Mouse (Mus musculus): ENCODE measurements around the gene Rgl2. TPM values are rescaled to one million over a fixed set of nuclear protein-coding genes. Genes with fewer than 3 reads are reported as not detected.
"Not testable (repeated sequence)": the region's sequence is repeated elsewhere in the genome, so short reads cannot be mapped to it uniquely, and the experiment has no call there.

The Rgl2 gene
- polyA plus RNA-seq, 1 experiment from 2014 or later: 29.2 TPM

- Histone ChIP-seq H3K4me3 (replicated peaks) (no peak overlapping the region), H3K4me1 (replicated peaks) (peaks cover 40% of the 10 kb centered on the region), H3K27me3 (replicated peaks) (no peaks in the 10 kb centered on the region), H3K36me3 (peaks cover 22% of the 10 kb centered on the region), H3K9ac (peak overlapping the region; percentile 21; the same call in 1 of the 2 replicates), H3K4me2 (replicated peaks) (peak overlapping the region; percentile 91), H3K27ac (peak overlapping the region; percentile 70), H3K9me3 (no peaks in the 10 kb centered on the region)
- ATAC-seq: no peak
- 86% methylated on average over 22 of the region's 22 CpGs for WGBS
Measured at GRCm38 (mm10) chr17:33948090-33948904, 19.0 kb downstream of the Rgl2 start.

GRCm38 (mm10) chr17:33948905-33949537 is 19.7 kb downstream of the Rgl2 start:
- Histone ChIP-seq H3K9ac (peak overlapping the region; percentile 21; the same call in 1 of the 2 replicates), H3K27me3 (replicated peaks) (no peaks in the 10 kb centered on the region), H3K4me3 (replicated peaks) (0 out of 2 replicates have a peak overlapping the region, but pooled peaks have one; percentile 1), H3K36me3 (peaks cover 22% of the 10 kb centered on the region), H3K9me3 (no peaks in the 10 kb centered on the region), H3K4me1 (replicated peaks) (peaks cover 46% of the 10 kb centered on the region), H3K27ac (peak overlapping the region; percentile 70), H3K4me2 (replicated peaks) (peak overlapping the region; percentile 91)
- WGBS: 69% methylated on average over 19 of the region's 19 CpGs
- peak; percentile 67 for ATAC-seq

GRCm38 (mm10) chr17:33950131-33950625 is 20.8 kb downstream of the Rgl2 start:
- H3K36me3 ChIP-seq: peaks cover 16% of the 10 kb centered on the region
- H3K4me3 ChIP-seq (replicated peaks): peak overlapping the region; percentile 52
- H3K27me3 ChIP-seq (replicated peaks): no peaks in the 10 kb centered on the region
- no peak for ATAC-seq
- peak overlapping the region; percentile 96 for H3K27ac ChIP-seq
- no peaks in the 10 kb centered on the region for H3K9me3 ChIP-seq
- WGBS: 77% methylated on average over 10 of the region's 10 CpGs
- peak overlapping the region; percentile 91 for H3K4me2 ChIP-seq (replicated peaks)
- peaks cover 52% of the 10 kb centered on the region for H3K4me1 ChIP-seq (replicated peaks)
- peak overlapping the region; percentile 59 for H3K9ac ChIP-seq

- Histone ChIP-seq H3K9me3 (no peaks in the 10 kb centered on the region), H3K4me2 (replicated peaks) (peak within 1 kb of the TSS; percentile 91), H3K9ac (peak within 1 kb of the TSS; percentile 59), H3K27me3 (replicated peaks) (no peaks in the 10 kb centered on the region), H3K4me1 (replicated peaks) (peaks cover 52% of the 10 kb centered on the region), H3K4me3 (replicated peaks) (peak within 1 kb of the TSS; percentile 52), H3K27ac (peak within 1 kb of the TSS; percentile 96), H3K36me3 (peaks cover 13% of the 10 kb centered on the region)
- 1% methylated on average over 45 of the region's 45 CpGs for whole genome bisulfite sequencing
- ATAC-seq: peak; percentile 79
Measured at GRCm38 (mm10) chr17:33951021-33951946, 21.9 kb downstream of the Rgl2 start, which contains the start of gene B3galt4. Gene B3galt4, minus strand, starts transcription at chr17:33951488.

- WGBS: 71% methylated on average over 13 of the region's 13 CpGs
- not testable (repeated sequence) for H3K27me3 ChIP-seq (replicated peaks); ATAC-seq; H3K4me3 ChIP-seq (replicated peaks); H3K9me3 ChIP-seq
- Histone ChIP-seq H3K27ac (0 out of 2 replicates have a peak overlapping the region, but pooled peaks have one; percentile 96), H3K4me1 (replicated peaks) (peaks cover 52% of the 10 kb centered on the region), H3K4me2 (replicated peaks) (peak overlapping the region; percentile 91), H3K9ac (peak overlapping the region; percentile 59), H3K36me3 (peaks cover 13% of the 10 kb centered on the region)
Measured at GRCm38 (mm10) chr17:33952015-33952414, 22.7 kb downstream of the Rgl2 start.

GRCm38 (mm10) chr17:33952879-33953278 is 23.5 kb downstream of the Rgl2 start:
- Histone ChIP-seq H3K27ac (peak overlapping the region; percentile 41), H3K27me3 (replicated peaks) (no peaks in the 10 kb centered on the region), H3K4me1 (replicated peaks) (peaks cover 52% of the 10 kb centered on the region), H3K4me2 (replicated peaks) (peak overlapping the region; percentile 91), H3K9me3 (no peaks in the 10 kb centered on the region), H3K4me3 (replicated peaks) (peak overlapping the region; percentile 84), H3K9ac (peak overlapping the region; percentile 39; the same call in 1 of the 2 replicates), H3K36me3 (peaks cover 13% of the 10 kb centered on the region)
- no peak for ATAC-seq
- WGBS: 81% methylated on average over 4 of the region's 4 CpGs

GRCm38 (mm10) chr17:33953310-33953709 is 24.0 kb downstream of the Rgl2 start:
- H3K27ac ChIP-seq: peak overlapping the region; percentile 41; the same call in 1 of the 2 replicates
- H3K9ac ChIP-seq: peak overlapping the region; percentile 39; the same call in 1 of the 2 replicates
- H3K27me3 ChIP-seq (replicated peaks): no peaks in the 10 kb centered on the region
- peaks cover 13% of the 10 kb centered on the region for H3K36me3 ChIP-seq
- H3K9me3 ChIP-seq: no peaks in the 10 kb centered on the region
- peak overlapping the region; percentile 84 for H3K4me3 ChIP-seq (replicated peaks)
- peak overlapping the region; percentile 91 for H3K4me2 ChIP-seq (replicated peaks)
- ATAC-seq: no peak
- 77% methylated on average over 3 of the region's 3 CpGs for WGBS
- peaks cover 51% of the 10 kb centered on the region for H3K4me1 ChIP-seq (replicated peaks)

- H3K27me3 ChIP-seq (replicated peaks): no peaks in the 10 kb centered on the region
- peak overlapping the region; percentile 91 for H3K4me2 ChIP-seq (replicated peaks)
- H3K9me3 ChIP-seq: no peaks in the 10 kb centered on the region
- H3K36me3 ChIP-seq: peaks cover 14% of the 10 kb centered on the region
- H3K9ac ChIP-seq: peak overlapping the region; percentile 97
- 37% methylated on average over 5 of the region's 5 CpGs for WGBS
- peak overlapping the region; percentile 94 for H3K27ac ChIP-seq
- ATAC-seq: no peak
- H3K4me3 ChIP-seq (replicated peaks): peak overlapping the region; percentile 84
- H3K4me1 ChIP-seq (replicated peaks): peaks cover 43% of the 10 kb centered on the region
Measured at GRCm38 (mm10) chr17:33953961-33954565, 24.7 kb downstream of the Rgl2 start.

- under 1% methylated on average over 33 of the region's 33 CpGs for WGBS
- Histone ChIP-seq H3K9me3 (no peaks in the 10 kb centered on the region), H3K36me3 (peaks cover 19% of the 10 kb centered on the region), H3K4me3 (replicated peaks) (peak overlapping the region; percentile 84), H3K27ac (peak overlapping the region; percentile 94), H3K9ac (peak overlapping the region; percentile 97), H3K4me1 (replicated peaks) (peaks cover 38% of the 10 kb centered on the region), H3K27me3 (replicated peaks) (no peaks in the 10 kb centered on the region), H3K4me2 (replicated peaks) (peak overlapping the region; percentile 91)
- peak; percentile 23; the same call in 1 of the 2 replicates for ATAC-seq
Measured at GRCm38 (mm10) chr17:33954646-33955554, 25.6 kb downstream of the Rgl2 start.

GRCm38 (mm10) chr17:33955555-33956214 is 26.3 kb downstream of the Rgl2 start, which contains the start of the genes Vps52 and Rps18:
Gene Vps52, plus strand, starts transcription at chr17:33955812.
Gene Rps18, minus strand, starts transcription at chr17:33956001.
- H3K27ac ChIP-seq: peak within 1 kb of the TSS; percentile 94
- H3K4me2 ChIP-seq (replicated peaks): peak within 1 kb of the TSS; percentile 91
- ATAC-seq: peak; percentile 87
- H3K4me3 ChIP-seq (replicated peaks): peak within 1 kb of the TSS; percentile 84
- peak within 1 kb of the TSS; percentile 97 for H3K9ac ChIP-seq
- H3K27me3 ChIP-seq (replicated peaks): no peaks in the 10 kb centered on the region
- no peaks in the 10 kb centered on the region for H3K9me3 ChIP-seq
- peaks cover 20% of the 10 kb centered on the region for H3K36me3 ChIP-seq
- peaks cover 30% of the 10 kb centered on the region for H3K4me1 ChIP-seq (replicated peaks)
- WGBS: under 1% methylated on average over 50 of the region's 50 CpGs
